Mouse (Mus musculus): Measurements from ENCODE around the gene Acvr1b.

GRCm38 (mm10) chr15:101248029-101248710, 74.3 kb downstream of the Acvr1b start:
- TF ChIP-seq CTCF (IDR thresholded peaks at IDR 0.05; ENCODE audit: control insufficient read depth, insufficient read depth, low read length), result no peak
- no peak for TF ChIP-seq POLR2A (IDR thresholded peaks at IDR 0.05; ENCODE audit: borderline replicate concordance, control insufficient read depth, low read depth, low read length)

All from bone marrow, adult 2 months (tissue).